Mouse (Mus musculus) embryonic facial prominence, embryonic 12.5 days (tissue): Measurements from ENCODE around the gene Cdk6. TPM values are rescaled to one million over a fixed set of nuclear protein-coding genes. Genes with fewer than 3 reads are reported as not detected.
"Not testable (repeated sequence)": the region's sequence is repeated elsewhere in the genome, so short reads cannot be mapped to it uniquely, and the experiment has no call there.

Experiments used
- ATAC-seq: fragments of 200-750 bp; cut with Nextera tagmentation; 2 replicates; pipeline ENCODE4 v1.8.0; 2017; ENCODE audit not compliant: insufficient number of reproducible peaks, insufficient read depth, low FRiP score, low TSS enrichment
- H3K27ac ChIP-seq: fragments of 300-500 bp; sonication (generic); 2 replicates; pipeline ENCODE4 v1.5.1; 2016; ENCODE audit warnings: mild to moderate bottlenecking
- H3K27me3 ChIP-seq: fragments of 300-500 bp; sonication (generic); 2 replicates; pipeline ENCODE4 v1.6.1; 2016; ENCODE audit warnings: mild to moderate bottlenecking, moderate library complexity
- H3K36me3 ChIP-seq: fragments of 300-500 bp; sonication (generic); 2 replicates; pipeline ENCODE4 v1.6.1; 2016; ENCODE audit warnings: mild to moderate bottlenecking
- H3K4me1 ChIP-seq: fragments of 300-500 bp; sonication (generic); 2 replicates; pipeline ENCODE4 v1.6.1; 2016
- H3K4me2 ChIP-seq: fragments of 300-500 bp; sonication (generic); replicated peaks from 2 replicates; pipeline ENCODE4 v1.6.1; 2016; ENCODE audit warnings: mild to moderate bottlenecking, moderate library complexity
- H3K4me3 ChIP-seq: fragments of 300-500 bp; sonication (generic); 2 replicates; pipeline ENCODE4 v1.5.1; 2016; ENCODE audit warnings: mild to moderate bottlenecking
- H3K9ac ChIP-seq: fragments of 300-500 bp; sonication (generic); 2 replicates; pipeline ENCODE4 v1.6.1; 2016; ENCODE audit warnings: mild to moderate bottlenecking, moderate library complexity
- H3K9me3 ChIP-seq: fragments of 300-500 bp; sonication (generic); 2 replicates; pipeline ENCODE4 v1.6.1; 2016; ENCODE audit warnings: mild to moderate bottlenecking, moderate library complexity
- WGBS: fragments of 180-500 bp; shearing (Covaris S2); methylation state at CpG from one replicate; pipeline ENCODE4 v1.1.7; 2016; 5-methylcytosine and 5-hydroxymethylcytosine counted together
- polyA plus RNA-seq: library from polyadenylated mRNA; unstranded; fragments of >200 nt; fragmentation: Nextera tagmentation; extraction: Ambion mirVana; gene quantifications from 2 replicates; pipeline ENCODE4 v1.2.1, GENCODE M21; 2016

The Cdk6 gene
- polyA plus RNA-seq, 1 experiment from 2014 or later = 31.0 TPM

GRCm38 (mm10) chr5:3351836-3352235 lies 10.6 kb downstream of the Cdk6 start:
- H3K4me2 ChIP-seq, H3K27me3 ChIP-seq, H3K36me3 ChIP-seq, ATAC-seq, H3K4me1 ChIP-seq, H3K4me3 ChIP-seq, H3K9me3 ChIP-seq, H3K27ac ChIP-seq, H3K9ac ChIP-seq: not testable (repeated sequence)
- 62% methylated on average over 4 of the region's 4 CpGs for WGBS

GRCm38 (mm10) chr5:3352314-3352713 lies 11.0 kb downstream of the Cdk6 start:
- Histone ChIP-seq H3K4me3 (no peak overlapping the region), H3K4me2 (no peak overlapping the region), H3K36me3 (no peaks in the 10 kb centered on the region), H3K4me1 (no peaks in the 10 kb centered on the region), H3K9me3 (no peaks in the 10 kb centered on the region), H3K27ac (no peak overlapping the region), H3K9ac (no peak overlapping the region), H3K27me3 (no peaks in the 10 kb centered on the region)
- WGBS = 92% methylated on average over 3 of the region's 3 CpGs
- ATAC-seq = no peak

GRCm38 (mm10) chr5:3352827-3353226 lies 11.5 kb downstream of the Cdk6 start:
- H3K36me3 ChIP-seq = no peaks in the 10 kb centered on the region
- H3K9me3 ChIP-seq = no peaks in the 10 kb centered on the region
- WGBS = 87% methylated on average over 3 of the region's 3 CpGs
- no peaks in the 10 kb centered on the region for H3K27me3 ChIP-seq
- no peak overlapping the region for H3K27ac ChIP-seq
- H3K4me2 ChIP-seq = no peak overlapping the region
- H3K4me3 ChIP-seq = no peak overlapping the region
- no peaks in the 10 kb centered on the region for H3K4me1 ChIP-seq
- ATAC-seq = no peak
- H3K9ac ChIP-seq = no peak overlapping the region

- no peak overlapping the region for H3K27ac ChIP-seq
- no peak overlapping the region for H3K9ac ChIP-seq
- no peak overlapping the region for H3K4me3 ChIP-seq
- H3K4me2 ChIP-seq = no peak overlapping the region
- no peaks in the 10 kb centered on the region for H3K4me1 ChIP-seq
- no peak for ATAC-seq
- 83% methylated on average over 5 of the region's 5 CpGs for WGBS
- H3K36me3 ChIP-seq = no peaks in the 10 kb centered on the region
- no peaks in the 10 kb centered on the region for H3K9me3 ChIP-seq
- no peaks in the 10 kb centered on the region for H3K27me3 ChIP-seq
Observed at GRCm38 (mm10) chr5:3354307-3354706, 13.0 kb downstream of the Cdk6 start.

- no peak overlapping the region for H3K4me2 ChIP-seq
- WGBS = 90% methylated on average over 12 of the region's 12 CpGs
- H3K27ac ChIP-seq = no peak overlapping the region
- H3K36me3 ChIP-seq = no peaks in the 10 kb centered on the region
- H3K9ac ChIP-seq = no peak overlapping the region
- H3K4me1 ChIP-seq = no peaks in the 10 kb centered on the region
- no peaks in the 10 kb centered on the region for H3K9me3 ChIP-seq
- H3K4me3 ChIP-seq = no peak overlapping the region
- no peak for ATAC-seq
- no peaks in the 10 kb centered on the region for H3K27me3 ChIP-seq
Observed at GRCm38 (mm10) chr5:3355032-3355536, 13.8 kb downstream of the Cdk6 start.

- 86% methylated on average over 11 of the region's 11 CpGs for WGBS
- Histone ChIP-seq H3K27me3 (no peaks in the 10 kb centered on the region), H3K27ac (no peak overlapping the region), H3K4me2 (no peak overlapping the region), H3K36me3 (no peaks in the 10 kb centered on the region), H3K4me3 (no peak overlapping the region), H3K4me1 (no peaks in the 10 kb centered on the region), H3K9me3 (no peaks in the 10 kb centered on the region), H3K9ac (no peak overlapping the region)
- no peak for ATAC-seq
Observed at GRCm38 (mm10) chr5:3355560-3356260, 14.4 kb downstream of the Cdk6 start.

GRCm38 (mm10) chr5:3356261-3356778 lies 15.0 kb downstream of the Cdk6 start:
- Histone ChIP-seq H3K9ac (no peak overlapping the region), H3K4me2 (no peak overlapping the region), H3K9me3 (no peaks in the 10 kb centered on the region), H3K27me3 (no peaks in the 10 kb centered on the region), H3K27ac (no peak overlapping the region), H3K4me1 (no peaks in the 10 kb centered on the region), H3K36me3 (no peaks in the 10 kb centered on the region), H3K4me3 (no peak overlapping the region)
- no peak for ATAC-seq
- 81% methylated on average over 10 of the region's 10 CpGs for WGBS

GRCm38 (mm10) chr5:3357496-3357895 lies 16.2 kb downstream of the Cdk6 start:
- no peak overlapping the region for H3K4me2 ChIP-seq
- no peak overlapping the region for H3K4me3 ChIP-seq
- ATAC-seq = no peak
- H3K9ac ChIP-seq = no peak overlapping the region
- no peak overlapping the region for H3K27ac ChIP-seq
- 88% methylated on average over 6 of the region's 6 CpGs for WGBS
- H3K4me1 ChIP-seq = no peaks in the 10 kb centered on the region
- no peaks in the 10 kb centered on the region for H3K9me3 ChIP-seq
- H3K36me3 ChIP-seq = no peaks in the 10 kb centered on the region
- H3K27me3 ChIP-seq = no peaks in the 10 kb centered on the region

GRCm38 (mm10) chr5:3358687-3359520 lies 17.6 kb downstream of the Cdk6 start:
- ATAC-seq = no peak
- H3K4me1 ChIP-seq = no peaks in the 10 kb centered on the region
- no peaks in the 10 kb centered on the region for H3K9me3 ChIP-seq
- no peak overlapping the region for H3K9ac ChIP-seq
- no peaks in the 10 kb centered on the region for H3K36me3 ChIP-seq
- no peak overlapping the region for H3K27ac ChIP-seq
- no peak overlapping the region for H3K4me2 ChIP-seq
- H3K27me3 ChIP-seq = no peaks in the 10 kb centered on the region
- H3K4me3 ChIP-seq = no peak overlapping the region
- WGBS = 76% methylated on average over 5 of the region's 5 CpGs

- Histone ChIP-seq H3K27ac (no peak overlapping the region), H3K4me3 (no peak overlapping the region), H3K27me3 (no peaks in the 10 kb centered on the region), H3K36me3 (no peaks in the 10 kb centered on the region), H3K4me2 (no peak overlapping the region), H3K9ac (no peak overlapping the region), H3K9me3 (no peaks in the 10 kb centered on the region), H3K4me1 (no peaks in the 10 kb centered on the region)
- WGBS = 89% methylated on average over 7 of the region's 7 CpGs
- ATAC-seq = no peak
Observed at GRCm38 (mm10) chr5:3359914-3360313, 18.6 kb downstream of the Cdk6 start.

GRCm38 (mm10) chr5:3361252-3361651 lies 20.0 kb downstream of the Cdk6 start:
- no peak overlapping the region for H3K4me3 ChIP-seq

GRCm38 (mm10) chr5:3362111-3362510 lies 20.8 kb downstream of the Cdk6 start:
- H3K36me3 ChIP-seq = no peaks in the 10 kb centered on the region
- H3K9ac ChIP-seq = no peak overlapping the region
- no peak for ATAC-seq
- no peaks in the 10 kb centered on the region for H3K9me3 ChIP-seq
- no peak overlapping the region for H3K4me3 ChIP-seq
- no peaks in the 10 kb centered on the region for H3K4me1 ChIP-seq
- no peak overlapping the region for H3K4me2 ChIP-seq
- no peak overlapping the region for H3K27ac ChIP-seq
- H3K27me3 ChIP-seq = no peaks in the 10 kb centered on the region
- WGBS = 90% methylated on average over 8 of the region's 8 CpGs

More at GRCm38 (mm10) chr5:3361252-3361651, 20.0 kb downstream of the Cdk6 start:
- 94% methylated on average over 5 of the region's 5 CpGs for WGBS
- no peak for ATAC-seq
- no peaks in the 10 kb centered on the region for H3K36me3 ChIP-seq
- no peak overlapping the region for H3K9ac ChIP-seq
- H3K27ac ChIP-seq = no peak overlapping the region
- H3K4me1 ChIP-seq = no peaks in the 10 kb centered on the region
- no peaks in the 10 kb centered on the region for H3K27me3 ChIP-seq
- no peak overlapping the region for H3K4me2 ChIP-seq
- no peaks in the 10 kb centered on the region for H3K9me3 ChIP-seq
